32 mouse cellular contexts compared by ENCODE assay signal in genomic region chr11:61701696-61702095, GRCm38 (mm10). TPM values are rescaled to one million over a fixed set of nuclear protein-coding genes. Genes with fewer than 3 reads are reported as not detected.
DNase-seq lines count a peak whose midpoint lies in the region; ATAC-seq and TF ChIP-seq lines count a peak whose summit lies in the region.
"Had no signal": no experiment of that assay in that cellular context is flagged by ENCODE, and none has a peak within 500 bp of the region (broad histone marks: within the 10 kb centered on the region; RNA-seq: fewer than 3 reads in every experiment).

No protein-coding gene starts in this region.

- TF ChIP-seq CTCF in hindbrain, postnatal 0 days (IDR thresholded peaks at IDR 0.05; ENCODE audit: low read depth), result no peak

- H3K4me1 ChIP-seq in hindbrain, embryonic 10.5 days (replicated peaks), result peaks cover 33% of the 10 kb centered on the region
- no peaks in the 10 kb centered on the region for H3K4me1 ChIP-seq in hindbrain, postnatal 0 days (ENCODE audit: insufficient read depth, low read length)
- H3K4me1 ChIP-seq in liver, embryonic 12.5 days, result 0 out of 2 replicates have a peak, but pooled peaks cover 5% of the 10 kb centered on the region
- H3K4me1 ChIP-seq: embryonic facial prominence, embryonic 15.5 days; heart, embryonic 12.5 days; midbrain, embryonic 15.5 days had no signal

- 45% methylated on average over 5 of the region's 5 CpGs for WGBS in hindbrain, embryonic 10.5 days
- WGBS in hindbrain, postnatal 0 days, result 24% methylated on average over 5 of the region's 5 CpGs
- 79% methylated on average over 5 of the region's 5 CpGs for WGBS in liver, embryonic 12.5 days (ENCODE audit: insufficient replicate concordance)

- H3K4me3 ChIP-seq in hindbrain, embryonic 10.5 days, result 0 out of 2 replicates have a peak overlapping the region, but pooled peaks have one; percentile 3
- H3K4me3 ChIP-seq in hindbrain, postnatal 0 days (ENCODE audit: low read length), result no peak overlapping the region
- H3K4me3 ChIP-seq in liver, embryonic 12.5 days, result no peak overlapping the region
- H3K4me3 ChIP-seq: embryonic facial prominence, embryonic 15.5 days; heart, embryonic 12.5 days; hindbrain, embryonic 13.5 days; limb, embryonic 10.5 days; midbrain, embryonic 15.5 days; myocyte; neural tube, embryonic 13.5 days had no signal

- peak overlapping the region; percentile 6; the same call in 1 of the 2 replicates for H3K27ac ChIP-seq in hindbrain, embryonic 10.5 days
- no peak overlapping the region for H3K27ac ChIP-seq in hindbrain, postnatal 0 days
- H3K27ac ChIP-seq in liver, embryonic 12.5 days, result no peak overlapping the region
- H3K27ac ChIP-seq: embryonic facial prominence, embryonic 15.5 days; hindbrain, embryonic 13.5 days; midbrain, embryonic 15.5 days; neural tube, embryonic 13.5 days had no signal

- no peak overlapping the region for H3K9ac ChIP-seq in hindbrain, postnatal 0 days (replicated peaks; ENCODE audit: low read length)
- no peak overlapping the region for H3K9ac ChIP-seq in liver, embryonic 12.5 days
- H3K9ac ChIP-seq: embryonic facial prominence, embryonic 15.5 days; heart, embryonic 12.5 days; hindbrain, embryonic 13.5 days; midbrain, embryonic 15.5 days; neural tube, embryonic 13.5 days had no signal

- no peaks in the 10 kb centered on the region for H3K9me3 ChIP-seq in hindbrain, embryonic 10.5 days
- H3K9me3 ChIP-seq in hindbrain, postnatal 0 days (ENCODE audit: low read length), result no peaks in the 10 kb centered on the region
- H3K9me3 ChIP-seq in liver, embryonic 12.5 days (replicated peaks), result no peaks in the 10 kb centered on the region
- H3K9me3 ChIP-seq: embryonic facial prominence, embryonic 15.5 days; heart, embryonic 12.5 days; hindbrain, embryonic 13.5 days; limb, embryonic 10.5 days; midbrain, embryonic 15.5 days; neural tube, embryonic 13.5 days had no signal

- peaks cover 7% of the 10 kb centered on the region; the same call in 1 of the 2 replicates for H3K27me3 ChIP-seq in hindbrain, embryonic 10.5 days (ENCODE audit: insufficient read depth, poor library complexity, severe bottlenecking)
- H3K27me3 ChIP-seq in hindbrain, postnatal 0 days (ENCODE audit: insufficient read depth, low read length), result no peaks in the 10 kb centered on the region
- 0 out of 2 replicates have a peak, but pooled peaks cover 4% of the 10 kb centered on the region for H3K27me3 ChIP-seq in liver, embryonic 12.5 days (replicated peaks)
- H3K27me3 ChIP-seq: embryonic facial prominence, embryonic 15.5 days; heart, embryonic 12.5 days; midbrain, embryonic 15.5 days; neural tube, embryonic 13.5 days had no signal

- no peak overlapping the region for H3K4me2 ChIP-seq in hindbrain, postnatal 0 days (ENCODE audit: low read depth, low read length)
- H3K4me2 ChIP-seq in liver, embryonic 12.5 days, result no peak overlapping the region
- H3K4me2 ChIP-seq: embryonic facial prominence, embryonic 15.5 days; heart, embryonic 12.5 days; hindbrain, embryonic 13.5 days; midbrain, embryonic 15.5 days; neural tube, embryonic 13.5 days had no signal

- DNase-seq in hindbrain, embryonic 10.5 days (ENCODE audit: low spot score), result peak; percentile 38
- DNase-seq in hindbrain, postnatal 0 days (ENCODE audit: low spot score), result no peak
- DNase-seq in embryo, embryonic 10 days (ENCODE audit: low spot score), result peak; percentile 28
- peak; percentile 82 to 87 for DNase-seq in kidney, adult 8-10 months
- DNase-seq in kidney, postnatal 36 days, result peak; percentile 74 to 84
- DNase-seq in lung, postnatal 36 days, result no peak
- DNase-seq: cerebellum, adult 11 months; cerebellum, adult 9-11 months; gastrocnemius, postnatal 14 days; heart, adult 18-20 months; heart, postnatal 10 days; liver; lung, postnatal 10 days; right cerebral cortex, adult 18-20 months; right cerebral cortex, postnatal 4 days; thymus, postnatal 14 days had no signal

- ATAC-seq in hindbrain, postnatal 0 days, result no peak
- no peak for ATAC-seq in liver, embryonic 12.5 days
- ATAC-seq: CD4-positive, CD25-positive, alpha-beta regulatory T cell, adult 4 months; forebrain, embryonic 16.5 days; midbrain, embryonic 15.5 days had no signal

- no peaks in the 10 kb centered on the region for H3K36me3 ChIP-seq in hindbrain, embryonic 10.5 days
- H3K36me3 ChIP-seq in hindbrain, postnatal 0 days (ENCODE audit: insufficient read depth, low read length), result no peaks in the 10 kb centered on the region
- H3K36me3 ChIP-seq in liver, embryonic 12.5 days, result peaks cover 61% of the 10 kb centered on the region
- H3K36me3 ChIP-seq: embryonic facial prominence, embryonic 15.5 days; hindbrain, embryonic 13.5 days; midbrain, embryonic 15.5 days; neural tube, embryonic 13.5 days had no signal

RNA-seq across cellular contexts. Expression of gene Fam83g, which starts 17.8 kb away (rescaled TPM):
- 0.68 and 1.8 TPM in 2 replicates for polyA plus RNA-seq in hindbrain, embryonic 10.5 days (2016; fragmentation: Nextera tagmentation; extraction: Ambion mirVana)
- total RNA-seq in hindbrain, postnatal 0 days (2014; rRNA removed), result 0.11 and 0.21 TPM in 2 replicates
- polyA plus RNA-seq in hindbrain, postnatal 0 days (2015; fragmentation: Nextera tagmentation; extraction: Ambion mirVana), result 0.10 TPM in 2 replicates
- 8.2 and 8.5 TPM in 2 replicates for polyA plus RNA-seq in liver, embryonic 12.5 days (2016; fragmentation: Nextera tagmentation; extraction: Ambion mirVana)
- total RNA-seq: common myeloid progenitor, adult 5-6 weeks; layer of hippocampus, postnatal 10 days; megakaryocyte progenitor cell, adult 5-6 weeks had no signal
- polyA plus RNA-seq: myocyte had no signal

RNA-seq across cellular contexts. Expression of gene Slc5a10, which starts 18.9 kb away (rescaled TPM):
- 0.09 TPM in 1 of 2 replicates, not detected in the other for polyA plus RNA-seq in hindbrain, embryonic 10.5 days (2016; fragmentation: Nextera tagmentation; extraction: Ambion mirVana)
- total RNA-seq in hindbrain, postnatal 0 days (2014; rRNA removed), result 0.21 TPM in 1 of 2 replicates, not detected in the other
- polyA plus RNA-seq in hindbrain, postnatal 0 days (2015; fragmentation: Nextera tagmentation; extraction: Ambion mirVana), result 0.19 and 0.20 TPM in 2 replicates
- polyA plus RNA-seq in liver, embryonic 12.5 days (2016; fragmentation: Nextera tagmentation; extraction: Ambion mirVana), result not detected in 2 replicates
- total RNA-seq: common myeloid progenitor, adult 5-6 weeks; gastrocnemius, postnatal 14 days; heart, adult 18-20 months; heart, postnatal 10 days; megakaryocyte progenitor cell, adult 5-6 weeks had no signal
- polyA plus RNA-seq: CD4-positive, CD25-positive, alpha-beta regulatory T cell, adult 4 months; forebrain, embryonic 16.5 days; heart, embryonic 12.5 days; hindbrain, embryonic 13.5 days; intestine, embryonic 14.5 days; liver, embryonic 16.5 days; midbrain, embryonic 15.5 days; neural tube, embryonic 13.5 days; stomach, embryonic 14.5 days had no signal

RNA-seq across cellular contexts. Expression of gene Grap, which starts 48.6 kb away (rescaled TPM):
- polyA plus RNA-seq in hindbrain, embryonic 10.5 days (2016; fragmentation: Nextera tagmentation; extraction: Ambion mirVana), result 7.8 and 8.6 TPM in 2 replicates
- total RNA-seq in hindbrain, postnatal 0 days (2014; rRNA removed), result 7.4 and 11.9 TPM in 2 replicates
- polyA plus RNA-seq in hindbrain, postnatal 0 days (2015; fragmentation: Nextera tagmentation; extraction: Ambion mirVana), result 7.7 and 8.1 TPM in 2 replicates
- 6.4 and 8.8 TPM in 2 replicates for polyA plus RNA-seq in liver, embryonic 12.5 days (2016; fragmentation: Nextera tagmentation; extraction: Ambion mirVana)

Comparison
In these comparisons a context has a peak if more than half of its experiments do, and no peak if none do; other contexts are left out.
1. DNase-seq: peak in hindbrain, embryonic 10.5 days (single experiment), embryo, embryonic 10 days (single experiment), kidney, adult 8-10 months (2 of 2) and kidney, postnatal 36 days (2 of 2); none in hindbrain, postnatal 0 days (single experiment) and lung, postnatal 36 days (single experiment).